Mouse (Mus musculus): ENCODE results near the gene Mtcl1.

Mtcl1 gene

GRCm38 (mm10) chr17:66410884-66411426 lies 38.6 kb downstream of the Mtcl1 start:
- no peak for DNase-seq (ENCODE audit: low spot score in 2 of 2)

- DNase-seq (ENCODE audit: low spot score in 2 of 2): no peak
These were observed 40.4 kb downstream of the Mtcl1 start for GRCm38 (mm10) chr17:66409070-66409605.

GRCm38 (mm10) chr17:66408400-66408799 lies 41.1 kb downstream of the Mtcl1 start:
- no peak for DNase-seq (ENCODE audit: low spot score in 2 of 2)

GRCm38 (mm10) chr17:66407833-66408232 lies 41.7 kb downstream of the Mtcl1 start:
- no peak for DNase-seq (ENCODE audit: low spot score in 2 of 2)

- DNase-seq (ENCODE audit: low spot score in 2 of 2): no peak
These were observed 43.9 kb downstream of the Mtcl1 start for GRCm38 (mm10) chr17:66405601-66406000.

- DNase-seq (ENCODE audit: low spot score in 2 of 2): peak; percentile 27 to 34
These were observed 44.5 kb downstream of the Mtcl1 start for GRCm38 (mm10) chr17:66404883-66405590.

- DNase-seq (ENCODE audit: low spot score in 2 of 2): no peak
These were observed 46.6 kb downstream of the Mtcl1 start for GRCm38 (mm10) chr17:66402791-66403470.

- no peak for DNase-seq (ENCODE audit: low spot score in 2 of 2)
These were observed 47.8 kb downstream of the Mtcl1 start for GRCm38 (mm10) chr17:66401596-66402265.

GRCm38 (mm10) chr17:66399780-66400179 lies 49.8 kb downstream of the Mtcl1 start:
- no peak for DNase-seq (ENCODE audit: low spot score in 2 of 2)

GRCm38 (mm10) chr17:66394571-66394970 lies 55.0 kb downstream of the Mtcl1 start:
- no peak for DNase-seq (ENCODE audit: low spot score in 2 of 2)

- no peak for DNase-seq (ENCODE audit: low spot score in 2 of 2)
These were observed 61.2 kb downstream of the Mtcl1 start for GRCm38 (mm10) chr17:66388307-66388706.

GRCm38 (mm10) chr17:66381338-66381737 lies 68.2 kb downstream of the Mtcl1 start:
- DNase-seq (ENCODE audit: low spot score in 2 of 2): no peak

- DNase-seq (ENCODE audit: low spot score in 2 of 2): no peak
These were observed 69.4 kb downstream of the Mtcl1 start for GRCm38 (mm10) chr17:66379900-66380857.

GRCm38 (mm10) chr17:66379308-66379707 lies 70.2 kb downstream of the Mtcl1 start:
- DNase-seq (ENCODE audit: low spot score in 2 of 2): no peak

GRCm38 (mm10) chr17:66378127-66378526 lies 71.4 kb downstream of the Mtcl1 start:
- no peak for DNase-seq (ENCODE audit: low spot score in 2 of 2)

- DNase-seq (ENCODE audit: low spot score in 2 of 2): no peak
These were observed 74.8 kb downstream of the Mtcl1 start for GRCm38 (mm10) chr17:66374633-66375272.

- no peak for DNase-seq (ENCODE audit: low spot score in 2 of 2)
These were observed 78.7 kb downstream of the Mtcl1 start for GRCm38 (mm10) chr17:66370867-66371266.

- no peak for DNase-seq (ENCODE audit: low spot score in 2 of 2)
These were observed 79.8 kb downstream of the Mtcl1 start for GRCm38 (mm10) chr17:66369777-66370176.

GRCm38 (mm10) chr17:66368127-66368526 lies 81.4 kb downstream of the Mtcl1 start:
- DNase-seq (ENCODE audit: low spot score in 2 of 2): no peak

- DNase-seq (ENCODE audit: low spot score in 2 of 2): no peak
These were observed 83.9 kb downstream of the Mtcl1 start for GRCm38 (mm10) chr17:66365664-66366063.

- DNase-seq (ENCODE audit: low spot score in 2 of 2): no peak
These were observed 84.3 kb downstream of the Mtcl1 start for GRCm38 (mm10) chr17:66365293-66365642.

Measured in frontal cortex, postnatal 10 days (tissue).